15 mouse cellular contexts compared by ENCODE assay signal in genomic region chr6:44092336-44092735, GRCm38 (mm10).
DNase-seq lines count a peak whose midpoint lies in the region; TF ChIP-seq lines count a peak whose summit lies in the region.
"Had no signal": no experiment of that assay in that cellular context is flagged by ENCODE, and none has a peak within 500 bp of the region (broad histone marks: within the 10 kb centered on the region; RNA-seq: fewer than 3 reads in every experiment).

No protein-coding gene starts in this region.

- in situ Hi-C loops in CH12.LX (cut with MboI; ENCODE audit: low pct_ligation_motif_present, low pct_unique_long_range_greater_than_20kb, low sequenced_read_pairs) = no loop called here

- TF ChIP-seq EP300 in CH12.LX (IDR thresholded peaks at IDR 0.05; ENCODE audit: low read length) = no peak

- no peak for TF ChIP-seq POLR2A in CH12.LX (IDR thresholded peaks at IDR 0.05; ENCODE audit: low read depth, low read length)

- no peak overlapping the region for H3K27ac ChIP-seq in layer of hippocampus, adult 2 months
- H3K27ac ChIP-seq in CH12.LX (ENCODE audit: insufficient read depth, low read depth) = no peak overlapping the region
- H3K27ac ChIP-seq: kidney, embryonic 15.5 days had no signal

- peak; percentile 29 for TF ChIP-seq RAD21 in CH12.LX (IDR thresholded peaks at IDR 0.05; ENCODE audit: low read depth, low read length)

- H3K4me3 ChIP-seq in layer of hippocampus, adult 2 months = no peak overlapping the region
- H3K4me3 ChIP-seq in CH12.LX (replicated peaks in 1 of 3; ENCODE audit: low read depth in 2 of 3, low read length in 2 of 3, poor library complexity in 1 of 3) = no peak overlapping the region
- H3K4me3 ChIP-seq: kidney, embryonic 15.5 days had no signal

- H3K9ac ChIP-seq in CH12.LX (ENCODE audit: insufficient read depth, low read depth) = no peak overlapping the region
- H3K9ac ChIP-seq: kidney, embryonic 15.5 days had no signal

- TF ChIP-seq CTCF in layer of hippocampus, adult 2 months (conservative IDR thresholded peaks at IDR 0.05) = peak; percentile 69
- TF ChIP-seq CTCF in CH12.LX (conservative IDR thresholded peaks at IDR 0.05 in 1 of 2, IDR thresholded peaks at IDR 0.05 in 1 of 2; ENCODE audit: low read depth in 2 of 2, low read length in 2 of 2) = peak in 1 of 2 experiments; percentile 19; a peak in 2 of 4 replicates

- no peaks in the 10 kb centered on the region for H3K79me2 ChIP-seq in CH12.LX (replicated peaks; ENCODE audit: control insufficient read depth, extremely low read depth, insufficient read depth, poor library complexity, severe bottlenecking)

- no peaks in the 10 kb centered on the region for H3K36me3 ChIP-seq in CH12.LX (replicated peaks in 1 of 2; ENCODE audit: control insufficient read depth in 1 of 2, insufficient read depth in 1 of 2, low read length in 1 of 2)
- H3K36me3 ChIP-seq: kidney, embryonic 15.5 days had no signal

- no peak overlapping the region for H3K4me2 ChIP-seq in CH12.LX (ENCODE audit: insufficient read depth, low read depth, poor library complexity, severe bottlenecking)
- H3K4me2 ChIP-seq: kidney, embryonic 15.5 days had no signal

- dilution Hi-C loops in CH12.LX (cut with MboI; ENCODE audit: extremely low pct_ligation_motif_present, extremely low pct_unique_long_range_greater_than_20kb, low sequenced_read_pairs) = no loop called here

- no peaks in the 10 kb centered on the region for H3K4me1 ChIP-seq in CH12.LX (ENCODE audit: control insufficient read depth in 1 of 2, insufficient read depth in 2 of 2)
- H3K4me1 ChIP-seq: kidney, embryonic 15.5 days had no signal

- DNase-seq in cerebellum, postnatal 10 days = peak; percentile 47 to 59
- no peak for DNase-seq in cerebellum, adult 11-12 months
- peak in 1 of 2 experiments; percentile 35 for DNase-seq in layer of hippocampus, adult 2 months (ENCODE audit: low spot score in 2 of 2)
- DNase-seq in layer of hippocampus, adult 11-12 months (ENCODE audit: low spot score) = no peak
- peak; percentile 12 for DNase-seq in CH12.LX (ENCODE audit: extremely low read depth)
- DNase-seq in embryo, embryonic 11 days = peak; percentile 5
- no peak for DNase-seq in urinary bladder, postnatal 10 days (ENCODE audit: low spot score)
- DNase-seq in spleen, postnatal 10 days (ENCODE audit: low spot score in 2 of 2) = no peak
- DNase-seq: adrenal gland, adult 8-10 months; B cell, adult 2 months; heart, adult 18-20 months; heart, postnatal 36 days; lung, postnatal 10 days; thymus, adult 18-20 months had no signal

- no peaks in the 10 kb centered on the region for H3K27me3 ChIP-seq in CH12.LX (replicated peaks)
- H3K27me3 ChIP-seq: kidney, embryonic 15.5 days had no signal

- peaks cover 3% of the 10 kb centered on the region for H3K9me3 ChIP-seq in CH12.LX (replicated peaks; ENCODE audit: low read length)
- H3K9me3 ChIP-seq: kidney, embryonic 15.5 days had no signal

TF ChIP-seq in CH12.LX, 34 proteins besides CTCF, POLR2A, EP300 and RAD21:
- TF ChIP-seq SMC3 (IDR thresholded peaks at IDR 0.05; ENCODE audit: low read depth, low read length) (no peak), MAFK (IDR thresholded peaks at IDR 0.05; ENCODE audit: insufficient replicate concordance, low read length) (no peak), ELF1 (IDR thresholded peaks at IDR 0.05; ENCODE audit: low read depth, low read length) (no peak), MYC (IDR thresholded peaks at IDR 0.05; ENCODE audit: low read depth, low read length) (no peak), SIN3A (IDR thresholded peaks at IDR 0.05; ENCODE audit: low read length) (no peak), TCF12 (IDR thresholded peaks at IDR 0.05; ENCODE audit: low read depth, low read length) (no peak), UBTF (IDR thresholded peaks at IDR 0.05; ENCODE audit: low read depth, low read length) (no peak), ETS1 (conservative IDR thresholded peaks at IDR 0.05; ENCODE audit: low read depth, low read length) (no peak), CHD1 (IDR thresholded peaks at IDR 0.05; ENCODE audit: low read depth, low read length) (no peak), NRF1 (IDR thresholded peaks at IDR 0.05; ENCODE audit: low read depth, low read length) (no peak), POLR2AphosphoS2 (IDR thresholded peaks at IDR 0.05; ENCODE audit: low read depth, low read length) (no peak), JUN (IDR thresholded peaks at IDR 0.05; ENCODE audit: insufficient read depth, low read depth, low read length) (no peak)

Comparison
In these comparisons a context has a peak if more than half of its experiments do, and no peak if none do; other contexts are left out.
1. DNase-seq: peak in cerebellum, postnatal 10 days (2 of 2), CH12.LX (single experiment) and embryo, embryonic 11 days (single experiment); none in cerebellum, adult 11-12 months (single experiment), layer of hippocampus, adult 11-12 months (single experiment), urinary bladder, postnatal 10 days (single experiment) and spleen, postnatal 10 days (0 of 2).